Mouse (Mus musculus): Measurements from ENCODE around the gene 9930022D16Rik.

DNA sequence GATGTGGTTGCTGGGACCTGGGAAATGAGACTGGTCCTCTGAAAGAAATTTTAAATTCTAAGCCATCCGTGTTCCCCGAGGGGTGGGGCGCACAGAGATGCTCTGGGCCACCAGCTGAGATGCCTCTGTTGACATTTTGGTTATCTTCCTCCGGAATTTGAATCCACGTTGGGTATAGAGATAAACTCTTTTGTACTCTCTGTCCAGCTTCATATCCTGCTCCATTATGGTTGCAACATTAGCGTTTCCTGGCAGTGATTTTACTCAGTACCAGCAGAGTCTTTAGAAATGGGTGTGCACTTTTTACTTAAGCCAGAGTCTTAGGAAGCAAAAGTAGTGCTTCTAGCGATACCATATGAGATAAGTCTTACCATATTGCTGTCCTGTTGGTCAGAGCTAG is 35.7 kb upstream of the 9930022D16Rik start:
- TF ChIP-seq CTCF (IDR thresholded peaks at IDR 0.05; ENCODE audit: extremely low read depth, insufficient read depth, insufficient read length, insufficient replicate concordance) (no peak), POLR2A (IDR thresholded peaks at IDR 0.05; ENCODE audit: low read depth, low read length) (no peak)

Measured in spleen, adult 2 months (tissue).